Mouse (Mus musculus) liver, embryonic 13.5 days (tissue): ENCODE measurements around the gene Grm7. TPM values are rescaled to one million over a fixed set of nuclear protein-coding genes. Genes with fewer than 3 reads are reported as not detected.

Experiments used
- ATAC-seq: fragments of 200-750 bp; cut with Nextera tagmentation; 2 replicates; pipeline ENCODE4 v1.8.0; 2017; ENCODE audit warnings: low read depth, mild to moderate bottlenecking, moderate number of reproducible peaks, moderate library complexity
- DNase-seq: peaks from one replicate; pipeline ENCODE4 v3.0.0; 2022
- H3K27ac ChIP-seq: fragments of 300-500 bp; sonication (generic); 2 replicates; pipeline ENCODE4 v1.5.1; 2015; ENCODE audit warnings: moderate library complexity, mild to moderate bottlenecking, inconsistent platforms
- H3K27me3 ChIP-seq: fragments of 300-500 bp; sonication (generic); 2 replicates; pipeline ENCODE4 v1.6.1; 2015; ENCODE audit warnings: mild to moderate bottlenecking, inconsistent platforms
- H3K36me3 ChIP-seq: fragments of 300-500 bp; sonication (generic); 2 replicates; pipeline ENCODE4 v1.6.1; 2015; ENCODE audit warnings: mild to moderate bottlenecking, inconsistent platforms
- H3K4me1 ChIP-seq: fragments of 300-500 bp; sonication (generic); replicated peaks from 2 replicates; pipeline ENCODE4 v1.6.1; 2015; ENCODE audit warnings: inconsistent platforms
- H3K4me2 ChIP-seq: fragments of 300-500 bp; sonication (generic); 2 replicates; pipeline ENCODE4 v1.6.1; 2015; ENCODE audit warnings: inconsistent platforms, mild to moderate bottlenecking, moderate library complexity
- H3K4me3 ChIP-seq: fragments of 300-500 bp; sonication (generic); replicated peaks from 2 replicates; pipeline ENCODE4 v1.5.1; 2015; ENCODE audit warnings: mild to moderate bottlenecking, inconsistent platforms
- H3K9ac ChIP-seq: fragments of 300-500 bp; sonication (generic); 2 replicates; pipeline ENCODE4 v1.6.1; 2015; ENCODE audit warnings: mild to moderate bottlenecking, inconsistent platforms
- H3K9me3 ChIP-seq: fragments of 300-500 bp; sonication (generic); replicated peaks from 2 replicates; pipeline ENCODE4 v1.6.1; 2016; ENCODE audit warnings: inconsistent platforms
- WGBS: fragments of 180-500 bp; shearing (Covaris S2); methylation state at CpG from one replicate; pipeline ENCODE4 v1.1.7; 2015; ENCODE audit not compliant: insufficient replicate concordance; 5-methylcytosine and 5-hydroxymethylcytosine counted together
- polyA plus RNA-seq: library from polyadenylated mRNA; unstranded; fragments of >200 nt; fragmentation: Nextera tagmentation; extraction: Ambion mirVana; gene quantifications from 2 replicates; pipeline ENCODE4 v1.2.1, GENCODE M21; 2015

Grm7 gene
- polyA plus RNA-seq, 1 experiment from 2014 or later: 0.08 TPM

- Histone ChIP-seq H3K4me3 (no peak overlapping the region), H3K4me1 (no peaks in the 10 kb centered on the region), H3K9me3 (no peaks in the 10 kb centered on the region; the same call in 1 of the 2 replicates), H3K27me3 (no peaks in the 10 kb centered on the region), H3K27ac (no peak overlapping the region), H3K4me2 (no peak overlapping the region), H3K36me3 (no peaks in the 10 kb centered on the region), H3K9ac (no peak overlapping the region)
- no peak for DNase-seq
- 59% methylated on average over 6 of the region's 6 CpGs for WGBS
- ATAC-seq: no peak
Observed at GRCm38 (mm10) chr6:111221083-111221729, 575.8 kb downstream of the Grm7 start.

GRCm38 (mm10) chr6:111255215-111255614, 609.8 kb downstream of the Grm7 start:
- Histone ChIP-seq H3K4me2 (no peak overlapping the region), H3K9ac (no peak overlapping the region), H3K27me3 (no peaks in the 10 kb centered on the region), H3K4me3 (no peak overlapping the region), H3K36me3 (no peaks in the 10 kb centered on the region), H3K9me3 (no peaks in the 10 kb centered on the region), H3K27ac (no peak overlapping the region), H3K4me1 (no peaks in the 10 kb centered on the region)
- DNase-seq (no peak), ATAC-seq (no peak)
- 64% methylated on average over 5 of the region's 5 CpGs for WGBS

GRCm38 (mm10) chr6:111256939-111257338, 611.6 kb downstream of the Grm7 start:
- Histone ChIP-seq H3K9ac (no peak overlapping the region), H3K4me3 (no peak overlapping the region), H3K4me2 (no peak overlapping the region), H3K36me3 (no peaks in the 10 kb centered on the region), H3K9me3 (no peaks in the 10 kb centered on the region), H3K4me1 (no peaks in the 10 kb centered on the region), H3K27ac (no peak overlapping the region), H3K27me3 (no peaks in the 10 kb centered on the region)
- DNase-seq (no peak), ATAC-seq (no peak)
- WGBS: 70% methylated on average over 3 of the region's 3 CpGs

GRCm38 (mm10) chr6:111258256-111258655, 612.9 kb downstream of the Grm7 start:
- ATAC-seq (no peak), DNase-seq (no peak)
- H3K4me1 ChIP-seq: no peaks in the 10 kb centered on the region
- no peak overlapping the region for H3K4me3 ChIP-seq
- H3K27ac ChIP-seq: no peak overlapping the region
- H3K36me3 ChIP-seq: no peaks in the 10 kb centered on the region
- no peak overlapping the region for H3K9ac ChIP-seq
- H3K4me2 ChIP-seq: no peak overlapping the region
- no peaks in the 10 kb centered on the region for H3K9me3 ChIP-seq
- 57% methylated on average over 3 of the region's 3 CpGs for WGBS
- no peaks in the 10 kb centered on the region for H3K27me3 ChIP-seq

GRCm38 (mm10) chr6:111261181-111261580, 615.8 kb downstream of the Grm7 start:
- no peak overlapping the region for H3K9ac ChIP-seq
- no peaks in the 10 kb centered on the region for H3K36me3 ChIP-seq
- 61% methylated on average over 1 of the region's 1 CpGs for WGBS
- DNase-seq (no peak), ATAC-seq (no peak)
- H3K4me2 ChIP-seq: no peak overlapping the region
- no peaks in the 10 kb centered on the region for H3K27me3 ChIP-seq
- no peak overlapping the region for H3K27ac ChIP-seq
- H3K4me1 ChIP-seq: no peaks in the 10 kb centered on the region
- no peak overlapping the region for H3K4me3 ChIP-seq
- no peaks in the 10 kb centered on the region for H3K9me3 ChIP-seq

GRCm38 (mm10) chr6:111276657-111277056, 631.3 kb downstream of the Grm7 start:
- H3K36me3 ChIP-seq: no peaks in the 10 kb centered on the region
- no peak overlapping the region for H3K9ac ChIP-seq
- no peak for ATAC-seq
- no peaks in the 10 kb centered on the region for H3K9me3 ChIP-seq
- H3K27me3 ChIP-seq: no peaks in the 10 kb centered on the region
- H3K27ac ChIP-seq: no peak overlapping the region
- H3K4me3 ChIP-seq: no peak overlapping the region
- H3K4me1 ChIP-seq: no peaks in the 10 kb centered on the region
- DNase-seq: no peak
- WGBS: 56% methylated on average over 4 of the region's 4 CpGs
- no peak overlapping the region for H3K4me2 ChIP-seq

- Histone ChIP-seq H3K4me2 (no peak overlapping the region), H3K9ac (no peak overlapping the region), H3K27ac (no peak overlapping the region), H3K9me3 (no peaks in the 10 kb centered on the region), H3K36me3 (no peaks in the 10 kb centered on the region), H3K4me1 (no peaks in the 10 kb centered on the region), H3K4me3 (no peak overlapping the region), H3K27me3 (no peaks in the 10 kb centered on the region)
- DNase-seq (no peak), ATAC-seq (no peak)
Observed at GRCm38 (mm10) chr6:111278516-111278915, 633.1 kb downstream of the Grm7 start.

- no peaks in the 10 kb centered on the region for H3K36me3 ChIP-seq
- no peaks in the 10 kb centered on the region for H3K9me3 ChIP-seq
- no peak overlapping the region for H3K27ac ChIP-seq
- H3K4me3 ChIP-seq: no peak overlapping the region
- no peaks in the 10 kb centered on the region for H3K4me1 ChIP-seq
- no peaks in the 10 kb centered on the region for H3K27me3 ChIP-seq
- no peak overlapping the region for H3K4me2 ChIP-seq
- H3K9ac ChIP-seq: no peak overlapping the region
- ATAC-seq (no peak), DNase-seq (no peak)
- WGBS: 66% methylated on average over 5 of the region's 5 CpGs
Observed at GRCm38 (mm10) chr6:111293505-111294001, 648.2 kb downstream of the Grm7 start.

GRCm38 (mm10) chr6:111303912-111304555, 658.7 kb downstream of the Grm7 start:
- H3K9me3 ChIP-seq: no peaks in the 10 kb centered on the region
- WGBS: 57% methylated on average over 3 of the region's 3 CpGs
- no peak for DNase-seq
- no peak overlapping the region for H3K27ac ChIP-seq
- H3K36me3 ChIP-seq: no peaks in the 10 kb centered on the region
- H3K27me3 ChIP-seq: no peaks in the 10 kb centered on the region
- ATAC-seq: no peak
- H3K4me1 ChIP-seq: no peaks in the 10 kb centered on the region
- no peak overlapping the region for H3K9ac ChIP-seq
- H3K4me3 ChIP-seq: no peak overlapping the region
- H3K4me2 ChIP-seq: no peak overlapping the region

GRCm38 (mm10) chr6:111361681-111362080, 716.3 kb downstream of the Grm7 start:
- Histone ChIP-seq H3K4me2 (no peak overlapping the region), H3K9me3 (no peaks in the 10 kb centered on the region), H3K4me1 (no peaks in the 10 kb centered on the region), H3K27me3 (no peaks in the 10 kb centered on the region), H3K4me3 (no peak overlapping the region), H3K9ac (no peak overlapping the region), H3K36me3 (no peaks in the 10 kb centered on the region), H3K27ac (no peak overlapping the region)
- WGBS: 59% methylated on average over 1 of the region's 1 CpGs
- no peak for DNase-seq
- no peak for ATAC-seq

GRCm38 (mm10) chr6:111368111-111368510, 722.7 kb downstream of the Grm7 start:
- no peaks in the 10 kb centered on the region for H3K9me3 ChIP-seq
- no peak for DNase-seq
- H3K36me3 ChIP-seq: no peaks in the 10 kb centered on the region
- H3K4me1 ChIP-seq: no peaks in the 10 kb centered on the region
- H3K4me2 ChIP-seq: no peak overlapping the region
- no peak for ATAC-seq
- no peaks in the 10 kb centered on the region for H3K27me3 ChIP-seq
- H3K27ac ChIP-seq: no peak overlapping the region
- 73% methylated on average over 3 of the region's 3 CpGs for WGBS
- H3K9ac ChIP-seq: no peak overlapping the region
- H3K4me3 ChIP-seq: no peak overlapping the region

- 67% methylated on average over 3 of the region's 3 CpGs for WGBS
- H3K9ac ChIP-seq: no peak overlapping the region
- H3K4me1 ChIP-seq: no peaks in the 10 kb centered on the region
- H3K9me3 ChIP-seq: no peaks in the 10 kb centered on the region
- no peak overlapping the region for H3K4me3 ChIP-seq
- DNase-seq: no peak
- H3K36me3 ChIP-seq: no peaks in the 10 kb centered on the region
- H3K27ac ChIP-seq: no peak overlapping the region
- no peak overlapping the region for H3K4me2 ChIP-seq
- H3K27me3 ChIP-seq: no peaks in the 10 kb centered on the region
- ATAC-seq: no peak
Observed at GRCm38 (mm10) chr6:111368551-111368950, 723.2 kb downstream of the Grm7 start.
